Mouse (Mus musculus) bone marrow, adult 2 months (tissue): Measurements from ENCODE around the gene H2-Q1.

Experiments
- CTCF ChIP-seq: fragments of 200-500 bp; IDR thresholded peaks from 2 replicates; pipeline ENCODE4 v1.5.1; 2011; ENCODE audit warnings: low read length, control low read depth; ENCODE audit not compliant: control insufficient read depth, insufficient read depth
- POLR2A ChIP-seq: fragments of 200-500 bp; IDR thresholded peaks from 2 replicates; pipeline ENCODE4 v1.6.1; 2011; ENCODE audit warnings: low read depth, mild to moderate bottlenecking, control low read depth, low read length, borderline replicate concordance; ENCODE audit not compliant: control insufficient read depth

DNA sequence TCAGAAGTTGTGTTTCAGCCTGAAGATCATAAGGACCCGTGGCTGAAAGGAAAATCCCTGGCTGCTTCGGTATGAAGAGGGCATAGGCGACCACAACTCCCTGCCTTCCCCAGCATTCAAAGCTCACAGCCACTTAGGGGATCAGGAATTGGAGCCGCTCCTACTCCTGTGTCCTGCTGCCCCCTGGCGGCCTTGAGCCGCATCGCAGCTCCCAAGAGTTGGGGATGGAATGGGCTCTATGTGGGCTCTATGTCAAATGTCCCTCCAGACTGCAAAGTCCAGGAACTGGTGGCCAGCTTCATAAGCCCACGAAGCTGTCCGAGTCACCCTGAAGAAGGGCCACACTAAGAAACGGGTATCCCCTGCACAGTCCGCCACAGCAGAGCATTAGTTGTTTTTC is 45.4 kb upstream of the H2-Q1 start:
- TF ChIP-seq CTCF (peak; percentile 89), POLR2A (no peak)
